Mouse (Mus musculus) embryonic facial prominence, embryonic 12.5 days (tissue): ENCODE measurements around the gene Mapkbp1. TPM values are rescaled to one million over a fixed set of nuclear protein-coding genes. Genes with fewer than 3 reads are reported as not detected.

ENCODE experiments used
- ATAC-seq: fragments of 200-750 bp; cut with Nextera tagmentation; 2 replicates; pipeline ENCODE4 v1.8.0; 2017; ENCODE audit not compliant: insufficient number of reproducible peaks, insufficient read depth, low FRiP score, low TSS enrichment
- H3K27ac ChIP-seq: fragments of 300-500 bp; sonication (generic); 2 replicates; pipeline ENCODE4 v1.5.1; 2016; ENCODE audit warnings: mild to moderate bottlenecking
- H3K27me3 ChIP-seq: fragments of 300-500 bp; sonication (generic); 2 replicates; pipeline ENCODE4 v1.6.1; 2016; ENCODE audit warnings: mild to moderate bottlenecking, moderate library complexity
- H3K36me3 ChIP-seq: fragments of 300-500 bp; sonication (generic); 2 replicates; pipeline ENCODE4 v1.6.1; 2016; ENCODE audit warnings: mild to moderate bottlenecking
- H3K4me1 ChIP-seq: fragments of 300-500 bp; sonication (generic); 2 replicates; pipeline ENCODE4 v1.6.1; 2016
- H3K4me2 ChIP-seq: fragments of 300-500 bp; sonication (generic); replicated peaks from 2 replicates; pipeline ENCODE4 v1.6.1; 2016; ENCODE audit warnings: mild to moderate bottlenecking, moderate library complexity
- H3K4me3 ChIP-seq: fragments of 300-500 bp; sonication (generic); 2 replicates; pipeline ENCODE4 v1.5.1; 2016; ENCODE audit warnings: mild to moderate bottlenecking
- H3K9ac ChIP-seq: fragments of 300-500 bp; sonication (generic); 2 replicates; pipeline ENCODE4 v1.6.1; 2016; ENCODE audit warnings: mild to moderate bottlenecking, moderate library complexity
- H3K9me3 ChIP-seq: fragments of 300-500 bp; sonication (generic); 2 replicates; pipeline ENCODE4 v1.6.1; 2016; ENCODE audit warnings: mild to moderate bottlenecking, moderate library complexity
- WGBS: fragments of 180-500 bp; shearing (Covaris S2); methylation state at CpG from one replicate; pipeline ENCODE4 v1.1.7; 2016; 5-methylcytosine and 5-hydroxymethylcytosine counted together
- polyA plus RNA-seq: library from polyadenylated mRNA; unstranded; fragments of >200 nt; fragmentation: Nextera tagmentation; extraction: Ambion mirVana; gene quantifications from 2 replicates; pipeline ENCODE4 v1.2.1, GENCODE M21; 2016

The Mapkbp1 gene
- polyA plus RNA-seq, 1 experiment from 2014 or later: 3.9 TPM

DNA sequence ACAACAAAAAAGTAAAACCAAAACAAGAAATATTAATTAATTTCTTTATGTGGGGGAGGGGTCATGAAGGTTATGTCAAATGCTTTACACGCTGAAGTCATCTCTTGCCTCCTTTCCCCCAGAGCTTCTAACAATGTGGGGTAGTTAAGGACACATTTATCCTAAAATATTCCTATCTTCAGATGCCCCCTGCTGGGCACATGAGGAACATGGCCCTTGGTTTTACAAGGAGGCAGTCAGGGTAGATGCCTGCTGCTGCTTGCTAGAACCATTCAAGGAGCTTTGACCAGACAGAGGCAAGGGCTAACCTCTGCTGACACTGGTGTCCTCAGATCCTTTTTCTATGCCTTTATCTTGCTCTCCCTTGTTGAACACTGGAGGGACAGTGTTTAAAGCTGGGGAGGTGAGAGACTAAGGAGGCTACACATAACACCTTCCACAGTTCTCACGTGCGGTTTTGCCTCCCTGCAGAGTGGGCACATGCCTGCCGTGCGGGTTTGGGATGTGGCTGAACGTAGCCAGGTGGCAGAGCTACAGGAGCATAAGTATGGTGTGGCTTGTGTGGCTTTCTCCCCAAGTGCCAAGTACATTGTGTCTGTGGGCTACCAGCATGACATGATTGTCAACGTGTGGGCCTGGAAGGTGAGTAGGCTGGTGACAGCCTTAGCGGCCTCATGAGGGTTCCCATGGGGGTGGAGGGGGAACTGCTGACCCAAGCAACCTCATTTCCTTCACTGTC is 39.1 kb downstream of the Mapkbp1 start:
- WGBS: 79% methylated on average over 8 of the region's 8 CpGs
- H3K9ac ChIP-seq: no peak overlapping the region
- no peak for ATAC-seq

DNA sequence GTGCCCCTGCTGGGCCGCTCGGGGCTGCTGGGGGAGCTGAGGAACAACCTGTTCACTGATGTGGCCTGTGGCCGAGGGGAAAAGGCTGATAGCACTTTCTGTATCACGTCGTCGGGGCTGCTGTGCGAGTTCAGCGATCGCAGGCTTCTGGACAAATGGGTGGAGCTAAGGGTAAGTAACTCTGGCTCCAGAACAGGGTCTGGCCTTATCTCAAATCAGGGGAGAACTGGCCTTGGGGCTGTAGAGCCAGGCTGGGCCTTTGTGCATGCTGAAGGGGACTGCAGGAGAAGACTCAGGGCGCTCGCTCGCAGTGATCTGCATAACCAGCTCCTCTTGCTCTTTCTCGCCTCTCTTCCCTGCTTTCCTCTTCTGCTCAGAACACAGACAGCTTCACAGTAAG is 40.4 kb downstream of the Mapkbp1 start:
- Histone ChIP-seq H3K9me3 (no peaks in the 10 kb centered on the region), H3K9ac (no peak overlapping the region), H3K4me2 (no peak overlapping the region), H3K36me3 (peaks cover 33% of the 10 kb centered on the region), H3K27ac (no peak overlapping the region), H3K4me1 (no peaks in the 10 kb centered on the region), H3K4me3 (no peak overlapping the region), H3K27me3 (no peaks in the 10 kb centered on the region)
- no peak for ATAC-seq
- 86% methylated on average over 13 of the region's 13 CpGs for WGBS

More for the DNA sequence above, 39.1 kb downstream of the Mapkbp1 start:
- Histone ChIP-seq H3K9me3 (no peaks in the 10 kb centered on the region), H3K27ac (no peak overlapping the region), H3K27me3 (no peaks in the 10 kb centered on the region), H3K4me2 (no peak overlapping the region), H3K4me1 (no peaks in the 10 kb centered on the region), H3K36me3 (peaks cover 24% of the 10 kb centered on the region), H3K4me3 (no peak overlapping the region)

DNA sequence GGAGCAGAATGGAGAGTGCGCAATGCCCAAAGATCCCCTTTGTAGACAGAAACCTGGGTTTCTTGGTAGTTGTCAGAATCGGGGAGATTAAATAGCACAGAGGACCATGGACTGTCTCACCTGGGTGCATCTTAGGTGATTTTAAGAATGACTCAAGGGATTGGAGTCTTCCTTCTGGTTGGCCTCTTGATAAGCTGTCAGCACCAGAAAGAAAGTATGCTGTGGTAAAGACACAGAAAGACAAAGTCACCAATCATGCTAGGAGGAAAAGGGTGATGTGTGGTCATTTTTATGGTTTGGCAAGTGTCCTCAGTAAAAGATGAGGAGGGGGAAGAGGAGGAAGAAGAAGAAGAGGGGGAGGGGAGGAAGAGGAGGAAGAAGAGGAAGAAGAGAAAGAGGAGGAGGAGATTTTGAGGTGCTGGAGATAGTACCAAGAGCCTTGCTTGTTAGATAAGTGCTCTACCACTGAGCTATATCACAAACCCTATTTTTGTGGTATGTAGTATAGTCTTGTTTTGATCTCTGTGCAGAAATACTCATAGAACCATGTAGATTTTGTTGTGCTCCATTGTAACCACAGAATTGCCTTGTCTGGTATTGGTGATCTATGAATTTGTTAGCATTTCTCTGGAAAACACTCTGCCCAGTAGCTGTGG is 41.5 kb downstream of the Mapkbp1 start:
- Histone ChIP-seq H3K27ac (no peak overlapping the region), H3K27me3 (no peaks in the 10 kb centered on the region), H3K36me3 (peaks cover 39% of the 10 kb centered on the region), H3K4me3 (no peak overlapping the region), H3K9ac (no peak overlapping the region), H3K9me3 (no peaks in the 10 kb centered on the region), H3K4me1 (no peaks in the 10 kb centered on the region), H3K4me2 (no peak overlapping the region)
- no peak for ATAC-seq
- WGBS: 87% methylated on average over 2 of the region's 2 CpGs

DNA sequence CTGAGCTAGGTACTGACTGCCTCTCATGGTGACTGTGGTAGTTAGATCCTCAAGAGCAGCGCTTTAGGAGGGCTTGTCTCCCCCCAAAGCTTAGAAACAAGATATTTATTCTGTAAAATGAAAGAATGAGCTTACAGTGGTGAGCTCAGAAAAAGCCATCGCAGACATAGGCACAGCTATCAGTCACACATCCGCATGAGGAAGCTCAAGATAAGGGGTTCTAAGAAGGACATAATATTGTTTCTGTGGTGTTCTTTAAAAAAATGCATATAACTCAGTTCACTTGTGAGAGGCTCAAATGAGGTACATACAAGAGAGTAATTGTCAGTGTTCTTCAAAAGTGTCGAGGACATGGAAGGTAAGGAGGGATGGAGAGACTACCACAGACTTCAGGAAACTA is 43.4 kb downstream of the Mapkbp1 start:
- no peak for ATAC-seq
- H3K9ac ChIP-seq: no peak overlapping the region
- H3K36me3 ChIP-seq: peaks cover 59% of the 10 kb centered on the region
- H3K4me1 ChIP-seq: no peaks in the 10 kb centered on the region
- H3K27me3 ChIP-seq: no peaks in the 10 kb centered on the region
- H3K4me3 ChIP-seq: no peak overlapping the region
- WGBS: 93% methylated on average over 4 of the region's 4 CpGs
- no peaks in the 10 kb centered on the region for H3K9me3 ChIP-seq
- no peak overlapping the region for H3K4me2 ChIP-seq
- H3K27ac ChIP-seq: no peak overlapping the region

DNA sequence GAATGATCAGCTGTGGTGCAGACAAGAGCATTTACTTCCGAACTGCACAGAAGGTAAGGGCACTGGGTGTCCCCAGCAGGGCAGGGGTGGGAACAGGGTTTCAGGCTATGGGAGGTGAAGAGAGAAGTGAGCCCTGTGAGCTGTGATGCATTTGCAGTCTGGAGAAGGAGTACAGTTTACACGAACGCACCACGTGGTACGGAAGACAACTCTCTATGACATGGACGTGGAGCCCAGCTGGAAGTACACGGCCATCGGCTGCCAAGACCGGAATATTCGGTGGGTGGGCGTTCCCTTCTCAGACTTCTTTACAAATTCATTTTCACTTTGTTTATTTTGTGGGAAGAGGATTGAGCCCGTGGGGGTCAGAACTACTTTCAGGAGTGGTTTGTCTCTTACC is 45.1 kb downstream of the Mapkbp1 start:
- no peak overlapping the region for H3K4me2 ChIP-seq
- WGBS: 89% methylated on average over 12 of the region's 12 CpGs
- no peaks in the 10 kb centered on the region for H3K4me1 ChIP-seq
- no peak overlapping the region for H3K9ac ChIP-seq
- H3K36me3 ChIP-seq: peaks cover 76% of the 10 kb centered on the region
- H3K9me3 ChIP-seq: no peaks in the 10 kb centered on the region
- H3K27me3 ChIP-seq: no peaks in the 10 kb centered on the region
- no peak overlapping the region for H3K27ac ChIP-seq
- no peak overlapping the region for H3K4me3 ChIP-seq
- no peak for ATAC-seq

DNA sequence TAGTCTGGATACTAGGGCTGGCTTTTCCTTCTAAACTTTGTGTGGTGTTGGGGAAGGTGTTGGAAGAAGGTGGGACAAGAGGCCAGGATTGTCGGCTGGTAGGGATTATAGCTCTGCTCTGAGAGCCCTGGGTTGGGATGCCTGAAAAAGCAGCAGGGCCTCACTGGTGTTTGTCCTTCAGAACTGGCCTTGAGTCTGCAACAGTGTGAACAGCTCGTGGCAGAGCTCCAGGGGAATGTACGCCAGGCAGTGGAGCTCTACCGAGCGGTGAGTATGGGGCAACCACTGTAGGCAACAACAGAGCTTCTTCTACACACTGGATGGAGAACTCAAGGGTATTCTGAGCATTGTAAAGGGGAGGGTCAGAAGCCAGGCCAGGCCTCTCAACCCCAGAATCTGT is 51.8 kb downstream of the Mapkbp1 start:
- Histone ChIP-seq H3K27me3 (no peaks in the 10 kb centered on the region), H3K4me1 (peaks cover 11% of the 10 kb centered on the region), H3K9me3 (no peaks in the 10 kb centered on the region), H3K36me3 (peaks cover 61% of the 10 kb centered on the region), H3K9ac (no peak overlapping the region), H3K4me3 (no peak overlapping the region), H3K27ac (no peak overlapping the region), H3K4me2 (no peak overlapping the region)
- ATAC-seq: no peak
- WGBS: 94% methylated on average over 5 of the region's 5 CpGs

DNA sequence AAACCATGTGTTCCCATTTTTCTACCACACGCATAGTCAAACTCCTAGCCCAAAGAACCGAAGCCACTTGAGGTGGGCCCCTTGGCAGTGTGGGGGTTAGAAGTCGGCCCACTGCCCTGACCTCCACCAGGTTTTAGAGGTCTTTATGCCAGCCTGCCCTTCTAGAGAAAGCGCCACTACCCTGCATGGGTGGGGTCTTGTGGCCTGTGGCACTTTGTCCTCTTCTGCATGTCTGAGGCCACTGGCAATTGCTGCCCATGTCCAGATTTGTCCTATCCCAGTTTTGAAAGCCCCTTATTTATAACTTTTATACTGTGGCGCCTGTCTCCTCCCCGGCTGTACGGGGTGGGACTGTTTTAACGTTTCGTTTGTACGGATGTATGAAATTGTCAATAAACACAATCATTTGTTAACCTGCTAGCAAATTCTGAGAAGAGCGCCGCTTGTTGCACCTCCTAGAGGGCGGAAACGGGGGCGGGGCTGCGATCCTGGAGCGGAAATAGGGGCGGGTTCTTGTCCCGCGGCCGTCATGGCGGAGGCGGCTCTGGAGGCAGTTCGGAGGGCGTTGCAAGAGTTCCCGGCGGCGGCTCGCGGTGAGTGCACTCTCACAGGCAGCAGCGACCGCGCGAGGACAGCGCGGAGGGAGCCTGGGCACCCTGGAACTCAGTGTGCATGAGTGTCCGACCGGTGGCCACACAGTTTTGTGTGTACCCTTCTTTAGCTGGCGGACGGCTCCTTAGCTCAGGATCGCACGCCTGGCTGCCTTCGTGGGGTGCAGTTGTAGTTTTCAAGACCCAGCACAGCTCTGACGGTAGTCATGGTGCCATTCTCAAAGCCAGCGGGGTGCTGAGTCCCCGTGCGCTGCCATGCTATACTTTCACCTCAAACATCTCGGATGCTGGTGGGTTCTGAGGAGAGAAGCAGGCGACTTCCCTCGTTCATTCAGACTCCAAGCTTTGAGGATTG is 54.8 kb downstream of the Mapkbp1 start, which contains the start of the genes Jmjd7 and Gm28042:
Gene Jmjd7, plus strand, starts transcription at position 500 of the 966 bp plus-strand sequence.
Gene Gm28042, plus strand, starts transcription at position 510 of the 966 bp plus-strand sequence.
- Histone ChIP-seq H3K4me2 (peak within 1 kb of the TSS; percentile 70), H3K4me3 (peak within 1 kb of the TSS; percentile 75), H3K36me3 (peaks cover 53% of the 10 kb centered on the region), H3K27ac (peak within 1 kb of the TSS; percentile 91), H3K9me3 (no peaks in the 10 kb centered on the region), H3K4me1 (peaks cover 11% of the 10 kb centered on the region), H3K27me3 (no peaks in the 10 kb centered on the region), H3K9ac (peak within 1 kb of the TSS; percentile 75)
- ATAC-seq: peak; percentile 74
- 6% methylated on average over 50 of the region's 50 CpGs for WGBS

DNA sequence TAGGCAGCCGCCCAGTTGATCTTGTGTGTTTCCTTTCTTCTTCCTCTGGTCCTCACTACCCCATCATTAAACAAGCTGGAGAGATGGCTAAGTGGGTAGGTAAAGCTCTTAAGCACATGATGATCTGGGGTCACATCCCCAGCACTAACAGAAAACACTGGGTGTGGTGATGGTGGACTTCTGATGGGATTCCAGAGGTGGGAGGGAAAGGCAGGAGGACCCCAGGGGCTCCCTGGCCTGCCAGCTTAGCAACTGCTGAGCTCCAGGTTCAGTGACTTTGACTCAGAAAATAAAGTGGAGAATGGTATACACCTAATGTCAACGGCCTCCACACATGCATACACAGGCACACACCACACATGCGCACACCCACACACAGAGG is 55.4 kb downstream of the Mapkbp1 start:
- Histone ChIP-seq H3K4me1 (peaks cover 11% of the 10 kb centered on the region), H3K4me2 (peak overlapping the region; percentile 70), H3K27me3 (no peaks in the 10 kb centered on the region), H3K9ac (peak overlapping the region; percentile 75), H3K4me3 (peak overlapping the region; percentile 75), H3K36me3 (peaks cover 53% of the 10 kb centered on the region), H3K9me3 (no peaks in the 10 kb centered on the region), H3K27ac (peak overlapping the region; percentile 91)
- WGBS: 48% methylated on average over 3 of the region's 3 CpGs
- ATAC-seq: no peak

DNA sequence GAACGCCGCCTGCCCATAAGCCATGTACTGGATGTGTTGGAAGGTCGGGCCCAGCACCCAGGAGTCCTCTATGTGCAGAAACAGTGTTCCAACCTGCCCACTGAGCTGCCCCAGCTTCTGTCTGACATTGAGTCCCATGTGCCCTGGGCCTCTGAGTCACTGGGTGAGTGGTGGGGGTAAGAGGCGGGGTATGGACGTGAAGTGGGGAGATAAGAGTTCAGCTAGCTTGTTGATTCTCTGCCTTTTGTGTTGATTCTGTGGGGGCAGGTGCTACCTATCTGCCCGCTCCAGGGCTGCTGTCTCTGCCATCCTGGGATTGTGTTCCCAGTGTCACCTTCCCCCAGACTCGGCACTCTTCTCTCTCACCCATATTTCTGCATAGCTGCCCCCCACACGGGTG is 57.9 kb downstream of the Mapkbp1 start:
- no peak for ATAC-seq
- Histone ChIP-seq H3K4me3 (no peak overlapping the region), H3K4me2 (no peak overlapping the region), H3K27me3 (no peaks in the 10 kb centered on the region), H3K36me3 (peaks cover 53% of the 10 kb centered on the region), H3K9me3 (no peaks in the 10 kb centered on the region), H3K9ac (no peak overlapping the region), H3K4me1 (peaks cover 11% of the 10 kb centered on the region), H3K27ac (no peak overlapping the region)
- 90% methylated on average over 8 of the region's 8 CpGs for WGBS

DNA sequence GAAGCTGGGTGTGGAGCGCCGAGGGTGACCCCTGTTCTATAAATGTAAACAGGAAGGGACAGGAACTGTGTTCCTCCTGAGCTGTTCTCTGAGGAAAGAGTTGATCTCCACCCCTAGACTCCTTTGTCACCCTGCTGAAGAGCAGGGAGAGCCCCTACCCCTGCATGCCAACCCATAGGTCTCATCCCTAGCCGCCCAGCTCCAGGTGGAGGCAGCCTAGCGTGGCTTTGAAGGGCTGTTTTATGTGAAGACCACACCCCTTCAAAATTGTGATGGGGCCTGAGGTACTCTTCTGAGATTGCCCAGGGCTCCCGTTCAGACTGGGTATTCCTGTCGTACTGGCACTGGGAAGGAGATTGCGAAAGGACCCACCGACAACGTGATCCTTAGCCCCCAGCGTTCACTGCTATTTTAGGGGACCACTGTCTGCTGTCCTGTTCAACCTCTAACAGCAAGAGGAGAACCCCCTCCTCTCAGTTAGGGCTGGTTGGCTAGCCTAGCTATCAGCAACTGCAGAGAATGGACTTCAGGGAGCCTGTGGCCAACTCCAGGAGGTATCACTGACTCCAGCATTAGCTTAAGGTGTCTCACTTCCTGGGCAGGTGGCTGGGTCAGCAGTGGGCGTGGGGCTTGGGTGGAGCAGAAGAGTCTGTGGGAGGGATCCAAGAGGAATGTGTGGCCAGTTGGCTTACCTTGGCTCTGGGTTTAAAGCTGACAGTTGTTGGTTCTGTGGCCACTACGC is 60.4 kb downstream of the Mapkbp1 start, which contains the start of gene Pla2g4b:
Gene Pla2g4b, plus strand, starts transcription at position 692 of the 742 bp plus-strand sequence.
- no peak for ATAC-seq
- no peak within 1 kb of the TSS for H3K27ac ChIP-seq
- peaks cover 74% of the 10 kb centered on the region for H3K36me3 ChIP-seq
- no peaks in the 10 kb centered on the region for H3K27me3 ChIP-seq
- H3K4me1 ChIP-seq: peaks cover 8% of the 10 kb centered on the region
- no peak within 1 kb of the TSS for H3K9ac ChIP-seq
- 92% methylated on average over 12 of the region's 12 CpGs for WGBS
- no peak within 1 kb of the TSS for H3K4me3 ChIP-seq
- H3K4me2 ChIP-seq: no peak within 1 kb of the TSS
- no peaks in the 10 kb centered on the region for H3K9me3 ChIP-seq

DNA sequence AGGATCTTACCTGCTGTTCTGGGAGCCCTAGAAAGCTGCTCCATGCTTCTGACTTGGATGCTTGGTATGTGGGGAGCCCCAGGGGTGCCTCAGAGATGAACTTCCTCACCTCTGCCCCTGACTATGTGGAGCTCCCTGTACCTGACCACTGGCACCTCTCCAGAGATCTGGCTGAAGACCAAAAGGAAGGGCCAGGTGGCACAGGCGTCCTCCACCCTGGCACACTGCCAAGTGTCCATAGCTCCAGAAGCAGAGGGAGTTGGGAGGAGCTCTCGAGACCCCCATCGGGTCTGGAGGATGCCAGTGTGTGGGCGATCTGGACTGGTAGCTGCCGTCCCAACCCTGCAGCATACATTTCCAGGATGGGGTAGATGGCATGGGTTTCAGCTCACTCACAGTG is 61.2 kb downstream of the Mapkbp1 start:
- no peaks in the 10 kb centered on the region for H3K4me1 ChIP-seq
- H3K9ac ChIP-seq: no peak overlapping the region
- ATAC-seq: no peak
- no peak overlapping the region for H3K27ac ChIP-seq
- no peaks in the 10 kb centered on the region for H3K27me3 ChIP-seq
- H3K9me3 ChIP-seq: no peaks in the 10 kb centered on the region
- 87% methylated on average over 5 of the region's 5 CpGs for WGBS
- H3K4me3 ChIP-seq: no peak overlapping the region
- peaks cover 82% of the 10 kb centered on the region for H3K36me3 ChIP-seq
- H3K4me2 ChIP-seq: no peak overlapping the region
